Mouse (Mus musculus) bone marrow macrophage, adult 2 months (primary cell): ENCODE results near the gene Opn4.

ENCODE experiments used
- CTCF ChIP-seq: IDR thresholded peaks from 2 replicates; pipeline ENCODE4 v1.5.1; 2012; ENCODE audit warnings: low read depth, mild to moderate bottlenecking, low read length, moderate library complexity
- POLR2A ChIP-seq: IDR thresholded peaks from 2 replicates; pipeline ENCODE4 v1.6.1; 2012; ENCODE audit warnings: mild to moderate bottlenecking, low read depth, low read length, borderline replicate concordance

DNA sequence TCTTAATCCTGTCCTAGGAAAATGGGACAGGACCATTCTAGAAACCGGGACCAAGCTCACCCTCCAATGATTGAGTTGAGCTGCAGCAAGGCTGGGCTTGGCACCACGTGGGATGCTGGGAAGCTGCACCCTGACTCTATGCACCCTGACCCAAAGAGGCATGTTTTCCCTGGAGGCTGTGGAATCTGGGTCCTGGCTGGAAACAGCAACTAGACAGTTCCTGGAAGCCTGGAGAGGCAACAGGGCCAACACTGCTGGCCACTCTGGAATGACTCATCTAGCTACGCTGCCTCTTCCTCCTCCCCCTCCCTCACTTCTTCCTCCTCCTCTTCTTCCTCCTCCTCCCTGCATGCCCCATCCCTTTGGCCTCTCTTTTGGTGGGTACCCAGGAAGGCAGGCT is 45.9 kb downstream of the Opn4 start:
- TF ChIP-seq CTCF (no peak), POLR2A (no peak)
